Mouse (Mus musculus) hindbrain, postnatal 0 days (tissue): ENCODE results near the gene Cxcl13. TPM values are rescaled to one million over a fixed set of nuclear protein-coding genes. Genes with fewer than 3 reads are reported as not detected.

Source experiments
- ATAC-seq: fragments of 200-750 bp; cut with Nextera tagmentation; 2 replicates; pipeline ENCODE4 v1.8.0; 2017; ENCODE audit warnings: mild to moderate bottlenecking, moderate TSS enrichment, moderate library complexity
- DNase-seq: peaks from one replicate; pipeline ENCODE4 v3.0.0-alpha.2; 2015; ENCODE audit warnings: low spot score
- H3K27ac ChIP-seq: fragments of 300-500 bp; sonication (generic); 2 replicates; pipeline ENCODE4 v1.5.1; 2014; ENCODE audit warnings: mild to moderate bottlenecking
- H3K27me3 ChIP-seq: fragments of 300-500 bp; sonication (generic); 2 replicates; pipeline ENCODE4 v1.6.1; 2014; ENCODE audit warnings: low read length, mixed read lengths; ENCODE audit not compliant: insufficient read depth
- H3K36me3 ChIP-seq: fragments of 300-500 bp; sonication (generic); 2 replicates; pipeline ENCODE4 v1.6.1; 2014; ENCODE audit warnings: low read length, mixed read lengths; ENCODE audit not compliant: insufficient read depth
- H3K4me1 ChIP-seq: fragments of 300-500 bp; sonication (generic); 2 replicates; pipeline ENCODE4 v1.6.1; 2014; ENCODE audit warnings: antibody characterized with exemption, low read length, mixed read lengths; ENCODE audit not compliant: insufficient read depth
- H3K4me2 ChIP-seq: fragments of 300-500 bp; sonication (generic); 2 replicates; pipeline ENCODE4 v1.6.1; 2014; ENCODE audit warnings: low read depth, mild to moderate bottlenecking, low read length, moderate library complexity, mixed read lengths
- H3K4me3 ChIP-seq: fragments of 300-500 bp; sonication (generic); 2 replicates; pipeline ENCODE4 v1.5.1; 2014; ENCODE audit warnings: low read length
- H3K9ac ChIP-seq: fragments of 300-500 bp; sonication (generic); replicated peaks from 2 replicates; pipeline ENCODE4 v1.6.1; 2014; ENCODE audit warnings: mild to moderate bottlenecking, low read length, moderate library complexity, mixed read lengths
- H3K9me3 ChIP-seq: fragments of 300-500 bp; sonication (generic); 2 replicates; pipeline ENCODE4 v1.6.1; 2016; ENCODE audit warnings: low read length, mixed read lengths
- CTCF ChIP-seq: IDR thresholded peaks from 2 replicates; pipeline ENCODE4 v1.5.1; 2016; ENCODE audit warnings: antibody characterized with exemption, control low read depth, low read depth
- WGBS: fragments of 180-500 bp; shearing (Covaris S2); extraction: QIAGEN DNeasy Blood & Tissue Kit; methylation state at CpG from one replicate; pipeline ENCODE4 v1.1.7; 2014; 5-methylcytosine and 5-hydroxymethylcytosine counted together
- polyA plus RNA-seq: library from polyadenylated mRNA; unstranded; fragments of >200 nt; fragmentation: Nextera tagmentation; extraction: Ambion mirVana; gene quantifications from 2 replicates; pipeline ENCODE4 v1.2.1, GENCODE M21; 2015
- total RNA-seq: library from RNA; depleted of rRNA; stranded (reverse); fragments of >200 nt; gene quantifications from 2 replicates; pipeline ENCODE4 v1.2.3, GENCODE M21; 2014; rRNA removed

Gene Cxcl13
- 0.14 TPM in 1 of 2 replicates, not detected in the other for total RNA-seq
- polyA plus RNA-seq, result 0.38 and 0.42 TPM in 2 replicates

GRCm38 (mm10) chr5:95956651-95957050, at the start of gene Cxcl13:
Cxcl13 (plus strand) TSS chr5:95956951.
- H3K9me3 ChIP-seq, result no peaks in the 10 kb centered on the region
- WGBS, result 52% methylated on average over 5 of the region's 5 CpGs
- H3K9ac ChIP-seq, result no peak within 1 kb of the TSS
- H3K36me3 ChIP-seq, result no peaks in the 10 kb centered on the region
- H3K4me2 ChIP-seq, result no peak within 1 kb of the TSS
- no peak for TF ChIP-seq CTCF
- H3K27me3 ChIP-seq, result no peaks in the 10 kb centered on the region
- ATAC-seq (no peak), DNase-seq (no peak)
- H3K4me3 ChIP-seq, result no peak within 1 kb of the TSS
- H3K4me1 ChIP-seq, result no peaks in the 10 kb centered on the region
- H3K27ac ChIP-seq, result no peak within 1 kb of the TSS

GRCm38 (mm10) chr5:95911006-95911405, 45.7 kb upstream of the Cxcl13 start:
- H3K4me3 ChIP-seq, result no peak overlapping the region
- no peaks in the 10 kb centered on the region for H3K27me3 ChIP-seq
- H3K36me3 ChIP-seq, result no peaks in the 10 kb centered on the region
- no peaks in the 10 kb centered on the region for H3K9me3 ChIP-seq
- no peak overlapping the region for H3K4me2 ChIP-seq
- ATAC-seq (no peak), DNase-seq (no peak)
- no peaks in the 10 kb centered on the region for H3K4me1 ChIP-seq
- no peak overlapping the region for H3K27ac ChIP-seq
- no peak overlapping the region for H3K9ac ChIP-seq
- TF ChIP-seq CTCF, result no peak
- 71% methylated on average over 1 of the region's 1 CpGs for WGBS

- Histone ChIP-seq H3K27me3 (no peaks in the 10 kb centered on the region), H3K27ac (no peak overlapping the region), H3K9me3 (no peaks in the 10 kb centered on the region), H3K4me3 (no peak overlapping the region), H3K36me3 (no peaks in the 10 kb centered on the region), H3K4me1 (no peaks in the 10 kb centered on the region), H3K9ac (no peak overlapping the region), H3K4me2 (no peak overlapping the region)
- TF ChIP-seq CTCF, result no peak
- ATAC-seq (no peak), DNase-seq (no peak)
- WGBS, result 87% methylated on average over 6 of the region's 6 CpGs
Measured at GRCm38 (mm10) chr5:95918491-95918890, 38.3 kb upstream of the Cxcl13 start.

- DNase-seq, result peak; percentile 4
- Histone ChIP-seq H3K27me3 (no peaks in the 10 kb centered on the region), H3K4me2 (no peak overlapping the region), H3K9ac (no peak overlapping the region), H3K4me1 (no peaks in the 10 kb centered on the region), H3K9me3 (no peaks in the 10 kb centered on the region), H3K4me3 (no peak overlapping the region), H3K27ac (no peak overlapping the region), H3K36me3 (no peaks in the 10 kb centered on the region)
- no peak for TF ChIP-seq CTCF
- WGBS, result 70% methylated on average over 6 of the region's 6 CpGs
- ATAC-seq, result no peak
Measured at GRCm38 (mm10) chr5:95924023-95924422, 32.7 kb upstream of the Cxcl13 start.

- Histone ChIP-seq H3K4me3 (no peak overlapping the region), H3K9me3 (no peaks in the 10 kb centered on the region), H3K27ac (no peak overlapping the region), H3K4me2 (no peak overlapping the region), H3K9ac (no peak overlapping the region), H3K27me3 (no peaks in the 10 kb centered on the region), H3K36me3 (no peaks in the 10 kb centered on the region), H3K4me1 (no peaks in the 10 kb centered on the region)
- no peak for TF ChIP-seq CTCF
- ATAC-seq (no peak), DNase-seq (no peak)
- 89% methylated on average over 10 of the region's 10 CpGs for WGBS
Measured at GRCm38 (mm10) chr5:95925204-95925930, 31.4 kb upstream of the Cxcl13 start.

GRCm38 (mm10) chr5:95925931-95926263, 30.9 kb upstream of the Cxcl13 start:
- Histone ChIP-seq H3K36me3 (no peaks in the 10 kb centered on the region), H3K4me3 (no peak overlapping the region), H3K27ac (no peak overlapping the region), H3K9me3 (no peaks in the 10 kb centered on the region), H3K9ac (no peak overlapping the region), H3K4me1 (no peaks in the 10 kb centered on the region), H3K27me3 (no peaks in the 10 kb centered on the region), H3K4me2 (no peak overlapping the region)
- no peak for TF ChIP-seq CTCF
- ATAC-seq (no peak), DNase-seq (no peak)
- WGBS, result 98% methylated on average over 1 of the region's 1 CpGs

GRCm38 (mm10) chr5:95935035-95935434, 21.7 kb upstream of the Cxcl13 start:
- H3K4me3 ChIP-seq, result no peak overlapping the region
- H3K9me3 ChIP-seq, result no peaks in the 10 kb centered on the region
- no peak overlapping the region for H3K4me2 ChIP-seq
- no peak overlapping the region for H3K9ac ChIP-seq
- no peak for TF ChIP-seq CTCF
- H3K4me1 ChIP-seq, result no peaks in the 10 kb centered on the region
- DNase-seq (no peak), ATAC-seq (no peak)
- WGBS, result 74% methylated on average over 5 of the region's 5 CpGs
- no peak overlapping the region for H3K27ac ChIP-seq
- H3K36me3 ChIP-seq, result no peaks in the 10 kb centered on the region
- H3K27me3 ChIP-seq, result no peaks in the 10 kb centered on the region
